Mouse (Mus musculus) adrenal gland (tissue): ENCODE measurements around the gene Hamp.

Experiments used
- intact Hi-C: fragments of 180-260 bp; cut with DNase I; formaldehyde crosslinking; loops from one replicate; pipeline ENCODE4 v1.15.1; 2025
- long read RNA-seq, 2 experiments: library from polyadenylated mRNA; unstranded; transcript quantifications; one replicate each; pipeline ENCODE4 v2.0.0; 2020; ENCODE audit warnings: borderline replicate concordance in 1 of 2; ENCODE audit not compliant: insufficient replicate concordance in 1 of 2

Gene Hamp
- long read RNA-seq, experiment 1, result 0 reads
- long read RNA-seq, experiment 2, result 0 reads

GRCm38 (mm10) chr7:30943909-30944635 is at the start of gene Hamp:
Hamp (minus strand) TSS chr7:30944032.
- intact Hi-C loops, result no loop called here

- intact Hi-C loops, result no loop called here
These were observed 48.3 kb upstream of the Hamp start for GRCm38 (mm10) chr7:30992148-30992547.

DNA sequence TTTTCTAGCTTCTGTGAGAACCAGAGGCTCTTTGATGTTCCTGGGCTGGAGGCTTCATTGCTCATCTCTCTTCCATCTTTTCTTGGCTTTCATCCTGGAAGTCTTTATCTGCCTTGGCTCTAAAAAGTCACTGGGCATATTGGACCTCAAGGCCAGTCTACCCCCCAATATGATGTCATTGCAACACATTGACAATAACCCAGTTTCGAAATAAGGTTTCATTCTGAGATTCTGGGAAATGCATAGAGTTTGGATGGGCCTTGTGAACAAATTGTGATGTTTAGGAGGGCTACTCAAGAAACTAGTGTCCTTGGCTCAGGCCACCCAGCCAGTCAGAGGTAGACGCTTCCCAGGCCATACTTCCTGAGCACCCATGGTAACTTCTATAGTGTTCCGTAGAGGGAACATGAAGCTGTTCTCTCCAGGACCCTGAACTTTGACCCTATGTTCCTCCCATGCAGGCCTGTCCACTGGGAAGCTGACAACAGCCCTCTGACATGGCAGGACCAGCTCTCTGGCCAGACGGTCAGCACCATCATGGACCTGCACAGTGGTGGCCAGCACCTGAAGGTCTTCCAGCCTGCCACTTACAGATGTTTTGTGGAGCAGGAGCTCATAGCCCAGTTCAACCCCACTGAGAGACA is 44.8 kb upstream of the Hamp start:
- intact Hi-C loops, result no loop called here

DNA sequence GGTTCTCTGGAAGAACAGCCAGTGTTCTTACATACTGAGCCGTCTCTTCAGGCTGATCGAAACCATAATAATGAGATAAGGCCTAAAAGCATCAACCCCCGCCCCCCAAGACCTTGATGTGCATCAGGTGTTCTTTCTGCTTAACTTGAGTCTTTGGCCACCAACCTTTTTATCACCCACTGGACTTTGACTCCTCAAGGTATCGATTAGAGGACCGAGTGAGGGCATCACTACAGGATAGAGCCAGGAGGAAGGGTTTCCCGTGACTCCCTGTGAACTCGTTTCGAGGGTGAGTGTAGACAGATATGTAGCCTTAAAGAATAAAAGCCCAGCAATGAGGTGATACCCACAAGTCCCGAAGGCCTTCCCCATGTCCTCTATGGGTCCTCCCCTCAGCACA is 41.5 kb upstream of the Hamp start:
- intact Hi-C loops, result no loop called here

DNA sequence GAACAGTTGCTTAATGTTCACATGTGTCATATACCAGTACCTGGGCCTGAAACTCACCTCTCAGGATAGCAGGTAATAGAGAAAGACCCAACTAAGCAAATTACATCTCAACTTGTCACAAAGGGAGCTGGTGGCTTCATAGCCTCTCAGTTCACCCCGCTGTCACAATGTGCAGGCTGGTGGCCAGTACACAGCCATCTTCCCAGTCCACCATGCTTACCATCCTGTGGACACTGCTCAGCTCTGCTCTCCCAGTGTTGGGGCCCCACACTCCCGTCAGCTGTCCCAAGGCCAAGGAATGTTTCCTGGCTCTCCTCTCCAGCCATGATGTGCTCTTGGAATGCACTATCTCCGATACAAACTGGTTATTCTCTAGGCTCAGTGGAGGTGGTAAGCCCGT is 37.9 kb upstream of the Hamp start:
- intact Hi-C loops, result no loop called here

GRCm38 (mm10) chr7:30973501-30974289 is 29.9 kb upstream of the Hamp start, which contains the start of gene Fam187b:
Fam187b (plus strand) TSS chr7:30973790.
- intact Hi-C loops, result no loop called here

- intact Hi-C loops, result no loop called here
These were observed 29.3 kb upstream of the Hamp start, which contains the start of gene Lsr for GRCm38 (mm10) chr7:30973251-30973500. Lsr (minus strand) TSS chr7:30973464.

DNA sequence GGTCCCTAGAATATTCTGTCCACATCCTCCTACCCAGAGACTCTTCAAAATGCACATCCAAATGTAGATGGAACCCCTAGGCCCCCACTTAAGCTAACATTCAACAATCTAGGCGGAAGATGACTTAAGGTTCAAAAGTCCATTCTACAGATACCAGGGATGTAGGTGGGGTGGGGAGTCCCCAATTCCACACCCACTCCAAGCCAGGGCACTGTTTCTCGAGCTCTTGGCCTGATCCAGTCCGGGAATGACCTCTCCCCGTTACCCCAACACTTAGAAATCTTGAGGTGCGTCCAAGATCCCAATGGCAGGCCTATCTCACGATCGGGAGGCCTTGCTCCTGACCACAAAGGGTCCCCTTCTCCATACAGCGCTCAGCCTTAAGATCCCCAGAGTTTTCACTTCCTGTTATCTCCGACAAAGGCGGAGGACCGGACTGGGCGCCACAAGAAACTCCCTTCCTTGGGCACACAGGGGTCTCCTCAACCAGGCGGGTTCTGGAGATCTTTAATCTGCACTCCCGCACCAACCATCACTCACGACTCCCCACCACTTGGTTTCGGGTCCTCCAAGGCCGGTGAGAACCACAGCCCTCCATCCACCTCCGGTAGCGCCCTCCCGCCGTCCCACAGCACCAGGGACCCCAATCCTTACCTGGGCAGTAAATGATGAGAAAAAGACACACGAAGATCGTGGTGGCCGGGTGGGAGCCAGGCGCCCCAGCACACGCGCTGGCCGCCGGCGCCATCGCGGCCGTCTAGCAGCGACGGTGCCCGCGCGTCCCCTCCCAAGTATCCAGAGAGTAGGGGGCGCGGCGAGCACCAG is 28.8 kb upstream of the Hamp start:
- intact Hi-C loops, result no loop called here

GRCm38 (mm10) chr7:30971901-30972300 is 28.1 kb upstream of the Hamp start:
- intact Hi-C loops, result no loop called here

GRCm38 (mm10) chr7:30969174-30969573 is 25.3 kb upstream of the Hamp start:
- intact Hi-C loops, result no loop called here

- intact Hi-C loops, result no loop called here
These were observed 24.8 kb upstream of the Hamp start for GRCm38 (mm10) chr7:30968611-30969010.

- intact Hi-C loops, result no loop called here
These were observed 22.8 kb upstream of the Hamp start for GRCm38 (mm10) chr7:30966657-30967056.

- intact Hi-C loops, result no loop called here
These were observed 21.8 kb upstream of the Hamp start for GRCm38 (mm10) chr7:30965677-30966076.

DNA sequence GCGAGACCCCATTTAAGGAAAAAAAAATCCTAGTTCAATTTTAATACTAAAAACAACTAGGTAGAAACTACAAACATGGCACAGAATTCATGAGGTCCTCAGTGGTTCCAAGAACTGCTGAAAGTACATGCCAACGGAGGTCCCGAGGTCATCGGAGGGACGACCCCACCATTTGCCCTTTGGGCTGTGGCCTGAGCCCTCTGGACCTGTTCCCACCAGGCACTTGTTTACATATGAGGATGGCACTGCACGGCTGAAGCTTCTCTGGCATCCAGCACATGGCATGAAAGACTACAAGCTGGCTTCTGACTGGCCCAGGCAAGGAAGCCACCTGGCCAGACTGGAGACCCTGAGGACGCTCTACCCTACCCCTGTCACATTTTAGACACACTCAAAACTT is 20.5 kb upstream of the Hamp start:
- intact Hi-C loops, result no loop called here

DNA sequence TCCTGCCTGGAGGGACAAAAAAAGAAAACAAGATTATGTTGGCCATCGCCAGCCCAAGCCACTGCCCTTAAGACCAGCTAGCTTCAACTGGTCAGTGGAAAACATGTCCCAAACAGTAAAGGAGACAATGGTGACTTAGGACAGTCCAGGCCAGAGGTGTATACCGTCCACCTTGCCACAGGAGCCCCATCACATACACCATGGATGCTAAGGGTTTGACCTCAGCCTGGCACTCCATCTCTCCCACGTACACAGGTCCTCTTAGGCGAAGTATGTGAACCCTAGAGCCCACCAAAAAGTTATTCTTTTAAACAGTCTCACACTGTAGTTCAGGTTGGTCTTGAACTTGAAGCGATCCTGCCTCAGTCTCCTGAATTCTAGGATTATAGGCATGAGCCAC is 19.0 kb upstream of the Hamp start:
- intact Hi-C loops, result no loop called here

DNA sequence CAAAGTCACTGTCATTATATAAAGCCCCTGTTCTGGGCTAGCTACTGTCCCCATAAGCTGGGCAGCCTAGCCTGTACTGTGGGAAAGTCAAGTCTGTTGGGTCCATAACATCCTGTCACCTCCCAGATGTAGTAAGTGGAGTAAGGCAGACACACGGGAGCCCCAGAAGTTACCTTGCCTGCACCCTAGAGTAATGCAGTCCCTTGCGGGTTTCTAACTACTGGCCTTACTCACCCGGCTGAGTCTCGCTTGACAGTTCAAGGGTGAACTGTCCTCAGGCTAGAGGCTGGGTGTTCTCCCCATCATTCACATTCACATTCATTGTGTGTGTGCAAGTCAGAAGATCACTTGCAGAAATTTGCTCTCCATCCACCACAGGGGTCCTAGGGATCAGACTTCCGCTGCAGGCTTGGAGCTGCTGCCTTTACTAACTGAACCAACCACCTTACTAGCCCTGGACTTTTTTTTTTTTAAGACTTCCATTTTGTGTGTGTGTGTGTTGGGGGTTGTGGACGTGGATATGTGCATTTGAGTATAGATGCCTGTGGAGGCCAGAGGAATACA is 16.0 kb upstream of the Hamp start:
- intact Hi-C loops, result loop anchor here (10.0 kb wide), 1 partner anchor 85 kb away; no protein-coding TSS in a partner anchor

- intact Hi-C loops, result loop anchor here (10.0 kb wide), 1 partner anchor 84 kb away; no protein-coding TSS in a partner anchor
These were observed 15.1 kb upstream of the Hamp start for GRCm38 (mm10) chr7:30958866-30959487.

DNA sequence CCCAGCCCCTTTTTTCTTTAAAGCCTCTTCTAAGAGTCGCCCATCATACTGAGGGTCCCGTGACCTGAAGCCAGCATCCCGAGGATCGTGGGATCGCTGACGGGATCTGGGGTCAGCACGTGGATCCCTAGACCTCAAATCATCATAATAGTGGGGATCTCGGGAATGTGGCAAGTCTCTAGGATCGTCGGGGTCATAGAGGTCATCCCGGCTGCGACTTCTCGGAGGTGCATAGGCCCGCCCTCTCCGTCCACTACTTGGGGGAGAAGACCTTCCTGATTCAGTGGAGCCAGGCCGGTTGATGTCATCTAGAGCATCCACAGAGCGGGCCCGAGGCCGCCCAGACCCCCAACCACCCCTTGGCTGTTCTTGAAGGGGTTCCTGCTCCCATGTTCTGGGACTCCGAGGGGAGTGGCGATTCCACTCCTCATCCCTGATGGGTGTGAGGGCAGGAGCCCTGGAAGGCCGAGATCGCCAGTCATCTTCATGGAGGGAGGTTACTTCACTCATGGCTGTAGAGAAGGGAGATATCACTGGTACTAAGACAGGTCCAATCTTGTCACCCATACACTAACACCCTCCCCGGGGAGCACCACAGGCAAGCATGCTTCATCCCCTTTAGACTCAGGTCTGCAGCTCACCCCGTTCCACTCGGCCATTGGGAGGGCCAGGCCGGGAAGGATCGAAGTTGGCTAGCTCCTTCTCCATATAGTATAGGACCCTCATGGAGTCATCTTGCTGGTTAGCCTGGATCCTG is 14.5 kb upstream of the Hamp start:
- intact Hi-C loops, result loop anchor here (10.0 kb wide), 1 partner anchor 83 kb away; no protein-coding TSS in a partner anchor

GRCm38 (mm10) chr7:30957367-30957783 is 13.5 kb upstream of the Hamp start:
- intact Hi-C loops, result loop anchor here (10.0 kb wide), 1 partner anchor 83 kb away; no protein-coding TSS in a partner anchor
